Mouse (Mus musculus) hindbrain, embryonic 16.5 days (tissue): ENCODE results near the gene Rab5if. TPM values are rescaled to one million over a fixed set of nuclear protein-coding genes. Genes with fewer than 3 reads are reported as not detected.
"Not testable (repeated sequence)": the region's sequence is repeated elsewhere in the genome, so short reads cannot be mapped to it uniquely, and the experiment has no call there.

Experiments
- ATAC-seq: fragments of 200-750 bp; cut with Nextera tagmentation; 2 replicates; pipeline ENCODE4 v1.8.0; 2017; ENCODE audit warnings: moderate TSS enrichment, moderate library complexity
- H3K27ac ChIP-seq: fragments of 300-500 bp; sonication (generic); 2 replicates; pipeline ENCODE4 v1.5.1; 2014; ENCODE audit warnings: low read depth, mild to moderate bottlenecking, control low read depth, low read length, moderate library complexity
- H3K27me3 ChIP-seq: fragments of 300-500 bp; sonication (generic); replicated peaks from 2 replicates; pipeline ENCODE4 v1.6.1; 2014; ENCODE audit warnings: low read length; ENCODE audit not compliant: control insufficient read depth, insufficient read depth
- H3K36me3 ChIP-seq: fragments of 300-500 bp; sonication (generic); 2 replicates; pipeline ENCODE4 v1.6.1; 2014; ENCODE audit warnings: mild to moderate bottlenecking, low read length, moderate library complexity, mixed read lengths; ENCODE audit not compliant: control insufficient read depth, insufficient read depth
- H3K4me1 ChIP-seq: fragments of 300-500 bp; sonication (generic); 2 replicates; pipeline ENCODE4 v1.6.1; 2014; ENCODE audit warnings: low read depth, low read length; ENCODE audit not compliant: control insufficient read depth, insufficient read depth
- H3K4me2 ChIP-seq: fragments of 300-500 bp; sonication (generic); 2 replicates; pipeline ENCODE4 v1.6.1; 2014; ENCODE audit warnings: mild to moderate bottlenecking, low read length, control low read depth, moderate library complexity
- H3K4me3 ChIP-seq: fragments of 300-500 bp; sonication (generic); 2 replicates; pipeline ENCODE4 v1.5.1; 2014; ENCODE audit warnings: mild to moderate bottlenecking, low read length, control low read depth, moderate library complexity
- H3K9ac ChIP-seq: fragments of 300-500 bp; sonication (generic); 2 replicates; pipeline ENCODE4 v1.6.1; 2014; ENCODE audit warnings: low read depth, mild to moderate bottlenecking, control low read depth, low read length, moderate library complexity
- H3K9me3 ChIP-seq: fragments of 300-500 bp; sonication (generic); 2 replicates; pipeline ENCODE4 v1.6.1; 2014; ENCODE audit warnings: mild to moderate bottlenecking, low read length, moderate library complexity; ENCODE audit not compliant: control insufficient read depth
- WGBS: fragments of 180-500 bp; shearing (Covaris S2); extraction: QIAGEN DNeasy Blood & Tissue Kit; methylation state at CpG from one replicate; pipeline ENCODE4 v1.1.7; 2014; 5-methylcytosine and 5-hydroxymethylcytosine counted together
- polyA plus RNA-seq: library from polyadenylated mRNA; unstranded; fragments of >200 nt; fragmentation: Nextera tagmentation; extraction: Ambion mirVana; gene quantifications from 2 replicates; pipeline ENCODE4 v1.2.1, GENCODE M21; 2015

Rab5if gene
- polyA plus RNA-seq, 1 experiment from 2014 or later = 151 TPM

GRCm38 (mm10) chr2:156850505-156850904, 12.4 kb upstream of the Rab5if start:
- Histone ChIP-seq H3K4me2 (no peak overlapping the region), H3K36me3 (0 out of 2 replicates have a peak, but pooled peaks cover 2% of the 10 kb centered on the region), H3K4me1 (peaks cover 3% of the 10 kb centered on the region), H3K9me3 (no peaks in the 10 kb centered on the region), H3K27me3 (no peaks in the 10 kb centered on the region), H3K4me3 (no peak overlapping the region), H3K27ac (no peak overlapping the region), H3K9ac (no peak overlapping the region)
- 91% methylated on average over 5 of the region's 5 CpGs for WGBS
- no peak for ATAC-seq

- not testable (repeated sequence) for H3K4me2 ChIP-seq, H3K9me3 ChIP-seq, H3K4me1 ChIP-seq, H3K36me3 ChIP-seq, H3K4me3 ChIP-seq, H3K9ac ChIP-seq, H3K27ac ChIP-seq, H3K27me3 ChIP-seq
- ATAC-seq = peak; percentile 38; the same call in 1 of the 2 replicates
- WGBS = 49% methylated on average over 8 of the region's 13 CpGs
These were observed 9.3 kb upstream of the Rab5if start for GRCm38 (mm10) chr2:156853584-156853983.

- not testable (repeated sequence) for H3K4me3 ChIP-seq, H3K9me3 ChIP-seq, H3K4me2 ChIP-seq, H3K27me3 ChIP-seq, H3K27ac ChIP-seq, H3K9ac ChIP-seq, ATAC-seq, H3K4me1 ChIP-seq, H3K36me3 ChIP-seq
- WGBS = 43% methylated on average over 13 of the region's 13 CpGs
These were observed 8.7 kb upstream of the Rab5if start for GRCm38 (mm10) chr2:156853999-156854771.

GRCm38 (mm10) chr2:156856311-156856710, 6.6 kb upstream of the Rab5if start:
- peaks cover 3% of the 10 kb centered on the region for H3K4me1 ChIP-seq
- WGBS = 95% methylated on average over 1 of the region's 1 CpGs

GRCm38 (mm10) chr2:156857385-156857791, 5.5 kb upstream of the Rab5if start:
- Histone ChIP-seq H3K36me3 (no peaks in the 10 kb centered on the region), H3K9ac (no peak overlapping the region), H3K4me3 (no peak overlapping the region), H3K9me3 (no peaks in the 10 kb centered on the region), H3K4me1 (peaks cover 11% of the 10 kb centered on the region), H3K4me2 (no peak overlapping the region), H3K27ac (no peak overlapping the region), H3K27me3 (no peaks in the 10 kb centered on the region)
- ATAC-seq = no peak
- WGBS = 72% methylated on average over 3 of the region's 3 CpGs

More at GRCm38 (mm10) chr2:156856311-156856710, 6.6 kb upstream of the Rab5if start:
- Histone ChIP-seq H3K9ac (no peak overlapping the region), H3K27me3 (no peaks in the 10 kb centered on the region), H3K27ac (no peak overlapping the region), H3K4me2 (no peak overlapping the region), H3K9me3 (no peaks in the 10 kb centered on the region), H3K4me3 (no peak overlapping the region), H3K36me3 (no peaks in the 10 kb centered on the region)
- ATAC-seq = no peak

- H3K4me3 ChIP-seq = no peak within 1 kb of the TSS
- no peaks in the 10 kb centered on the region for H3K27me3 ChIP-seq
- ATAC-seq = no peak
- no peak within 1 kb of the TSS for H3K4me2 ChIP-seq
- no peaks in the 10 kb centered on the region for H3K36me3 ChIP-seq
- H3K27ac ChIP-seq = no peak within 1 kb of the TSS
- WGBS = 92% methylated on average over 2 of the region's 2 CpGs
- H3K4me1 ChIP-seq = peaks cover 11% of the 10 kb centered on the region
- H3K9me3 ChIP-seq = no peaks in the 10 kb centered on the region
- H3K9ac ChIP-seq = no peak within 1 kb of the TSS
These were observed 5.1 kb upstream of the Rab5if start, which contains the start of gene 4930518I15Rik for GRCm38 (mm10) chr2:156857835-156858234. TSS of gene 4930518I15Rik (minus strand) at chr2:156857946.

- H3K36me3 ChIP-seq = no peaks in the 10 kb centered on the region
- no peak overlapping the region for H3K9ac ChIP-seq
- no peak for ATAC-seq
- WGBS = 84% methylated on average over 7 of the region's 7 CpGs
- no peaks in the 10 kb centered on the region for H3K9me3 ChIP-seq
- H3K4me3 ChIP-seq = no peak overlapping the region
- peaks cover 12% of the 10 kb centered on the region for H3K4me1 ChIP-seq
- H3K27ac ChIP-seq = no peak overlapping the region
- no peak overlapping the region for H3K4me2 ChIP-seq
- H3K27me3 ChIP-seq = no peaks in the 10 kb centered on the region
These were observed 4.3 kb upstream of the Rab5if start for GRCm38 (mm10) chr2:156858671-156859070.

GRCm38 (mm10) chr2:156862041-156862717, 749 bp upstream of the Rab5if start:
- ATAC-seq = peak; percentile 24; the same call in 1 of the 2 replicates
- 0% methylated on average over 19 of the region's 19 CpGs for WGBS

GRCm38 (mm10) chr2:156863487-156864160, 696 bp downstream of the Rab5if start:
- H3K9me3 ChIP-seq = no peaks in the 10 kb centered on the region
- 5% methylated on average over 26 of the region's 28 CpGs for WGBS
- peak overlapping the region; percentile 78 for H3K4me2 ChIP-seq
- peak overlapping the region; percentile 82 for H3K9ac ChIP-seq
- peak overlapping the region; percentile 79 for H3K27ac ChIP-seq
- peaks cover 9% of the 10 kb centered on the region for H3K36me3 ChIP-seq
- peaks cover 19% of the 10 kb centered on the region for H3K4me1 ChIP-seq
- H3K27me3 ChIP-seq = no peaks in the 10 kb centered on the region
- no peak for ATAC-seq
- H3K4me3 ChIP-seq = peak overlapping the region; percentile 85

More at GRCm38 (mm10) chr2:156862041-156862717, 749 bp upstream of the Rab5if start:
- peak overlapping the region; percentile 96 for H3K4me2 ChIP-seq
- H3K27me3 ChIP-seq = no peaks in the 10 kb centered on the region
- peak overlapping the region; percentile 85 for H3K4me3 ChIP-seq
- H3K9ac ChIP-seq = peak overlapping the region; percentile 90
- no peaks in the 10 kb centered on the region for H3K9me3 ChIP-seq
- H3K27ac ChIP-seq = peak overlapping the region; percentile 95
- peaks cover 19% of the 10 kb centered on the region for H3K4me1 ChIP-seq
- peaks cover 9% of the 10 kb centered on the region for H3K36me3 ChIP-seq
